Mouse (Mus musculus) ES-E14 (cell line): Measurements from ENCODE around the gene Arl11. TPM values are rescaled to one million over a fixed set of nuclear protein-coding genes. Genes with fewer than 3 reads are reported as not detected.
A peak's percentile ranks its signal among the peaks of the same experiment; 100 is the strongest.

ENCODE experiments used
- DNase-seq: peaks from one replicate; pipeline ENCODE4 v3.0.0-alpha.2; 2013; ENCODE audit warnings: low read depth, low spot score
- H3K27ac ChIP-seq: 2 replicates; pipeline ENCODE4 v1.5.1; 2012; ENCODE audit warnings: low read depth, mild to moderate bottlenecking, low read length, moderate library complexity, mixed read lengths; ENCODE audit not compliant: poor library complexity, insufficient read depth, severe bottlenecking
- H3K36me3 ChIP-seq: 2 replicates; pipeline ENCODE4 v1.6.1; 2012; ENCODE audit warnings: mild to moderate bottlenecking, low read length, moderate library complexity, mixed read lengths; ENCODE audit not compliant: control insufficient read depth, poor library complexity, insufficient read depth, severe bottlenecking
- H3K4me1 ChIP-seq, 2 experiments: fragments of 150-350 bp in 1 of 2; sonication (generic) in 1 of 2; 2 replicates each; pipeline ENCODE4 v1.6.1; 2012; ENCODE audit warnings: low read length in 2 of 2, mild to moderate bottlenecking in 1 of 2, mixed read lengths in 1 of 2; ENCODE audit not compliant: control insufficient read depth in 2 of 2, insufficient read depth in 2 of 2, poor library complexity in 1 of 2
- H3K4me3 ChIP-seq, 2 experiments: fragments of 150-350 bp in 1 of 2; sonication (generic) in 1 of 2; 2 replicates each; pipeline ENCODE4 v1.5.1; 2012; ENCODE audit warnings: low read length in 2 of 2, low read depth in 1 of 2, mild to moderate bottlenecking in 1 of 2, mixed read lengths in 1 of 2; ENCODE audit not compliant: insufficient read depth in 1 of 2, poor library complexity in 1 of 2, severe bottlenecking in 1 of 2
- H3K9ac ChIP-seq: 2 replicates; pipeline ENCODE4 v1.6.1; 2012; ENCODE audit warnings: low read depth, mild to moderate bottlenecking, low read length, mixed read lengths; ENCODE audit not compliant: poor library complexity, insufficient read depth, severe bottlenecking
- H3K9me3 ChIP-seq: fragments of 150-350 bp; sonication (generic); 2 replicates; pipeline ENCODE4 v1.6.1; 2012; ENCODE audit warnings: low read depth, mild to moderate bottlenecking, low read length; ENCODE audit not compliant: control insufficient read depth, insufficient read depth
- CHD2 ChIP-seq: IDR thresholded peaks from 2 replicates; pipeline ENCODE4 v1.6.1; 2014; ENCODE audit warnings: mild to moderate bottlenecking, low read depth, low read length, inconsistent platforms
- HCFC1 ChIP-seq: IDR thresholded peaks from 2 replicates; pipeline ENCODE4 v1.6.1; 2012; ENCODE audit warnings: low read length, inconsistent platforms, borderline replicate concordance; ENCODE audit not compliant: insufficient read depth
- MAFK ChIP-seq: IDR thresholded peaks from 2 replicates; pipeline ENCODE4 v1.6.1; 2014; ENCODE audit warnings: mild to moderate bottlenecking, low read depth, low read length, inconsistent platforms; ENCODE audit not compliant: insufficient read depth
- ZC3H11A ChIP-seq: IDR thresholded peaks from 2 replicates; pipeline ENCODE4 v1.6.1; 2012; ENCODE audit warnings: low read depth, mild to moderate bottlenecking, inconsistent platforms, low read length, borderline replicate concordance
- ZNF384 ChIP-seq: IDR thresholded peaks from 2 replicates; pipeline ENCODE4 v1.6.1; 2012; ENCODE audit warnings: low read depth, low read length, inconsistent platforms
- in situ Hi-C, 2 experiments: fragments of 600-800 bp; cut with MboI; formaldehyde crosslinking; loops; one replicate each; pipeline ENCODE4 v1.15.1; 2025; ENCODE audit warnings: low sequenced_read_pairs in 2 of 2, inconsistent platforms in 1 of 2; ENCODE audit not compliant: unreplicated experiment in 2 of 2
- total RNA-seq: library from RNA; depleted of rRNA; stranded (reverse); fragments of 300-350 nt; gene quantifications from 2 replicates; pipeline ENCODE4 v1.2.3, GENCODE M21; 2012

Gene Arl11
- total RNA-seq, 1 experiment, result not detected

DNA sequence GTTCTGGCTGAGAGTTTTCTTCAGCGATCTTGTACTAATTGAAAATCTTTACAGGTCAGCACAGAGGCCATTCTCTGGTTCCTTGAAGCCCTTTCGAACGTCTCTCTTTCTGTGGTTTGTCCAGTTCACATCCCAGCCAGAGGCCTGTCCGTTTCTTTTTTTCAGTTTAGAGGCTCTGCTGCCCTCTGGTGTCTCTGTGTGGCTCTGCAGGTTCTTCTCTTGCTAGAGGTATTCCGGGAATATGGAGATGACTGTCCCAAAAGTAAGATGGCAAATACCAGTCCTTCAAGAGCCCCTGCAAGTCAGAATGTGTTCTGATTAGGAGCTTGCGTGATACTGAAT, 14.8 kb upstream of the Arl11 start:
- Histone ChIP-seq H3K4me1 (no peaks in the 10 kb centered on the region), H3K9ac (no peak overlapping the region), H3K27ac (no peak overlapping the region), H3K9me3 (no peaks in the 10 kb centered on the region), H3K36me3 (no peaks in the 10 kb centered on the region), H3K4me3 (no peak overlapping the region; a peak in 1 of 4 replicates)
- in situ Hi-C loops, result loop anchor here in 1 of 2 experiments (10.0 kb wide), 1 partner anchor 500 kb away; no protein-coding TSS in a partner anchor
- peak; percentile 83 for DNase-seq
- TF ChIP-seq ZC3H11A, result peak; percentile 19; the same call in 1 of the 2 replicates
- TF ChIP-seq ZNF384, result 0 out of 2 replicates have a peak, but pooled peaks have one; percentile 42
- no peak for TF ChIP-seq MAFK
- TF ChIP-seq HCFC1, result no peak
- no peak for TF ChIP-seq CHD2

- in situ Hi-C loops, result loop anchor here in 1 of 2 experiments (10.0 kb wide), 1 partner anchor 505 kb away; no protein-coding TSS in a partner anchor
- H3K9me3 ChIP-seq, result no peaks in the 10 kb centered on the region
- TF ChIP-seq ZC3H11A (no peak), HCFC1 (no peak), CHD2 (no peak), MAFK (no peak), ZNF384 (no peak)
- H3K9ac ChIP-seq, result no peak overlapping the region
- no peaks in the 10 kb centered on the region for H3K4me1 ChIP-seq
- no peak overlapping the region for H3K4me3 ChIP-seq
- DNase-seq, result no peak
- no peaks in the 10 kb centered on the region for H3K36me3 ChIP-seq
- no peak overlapping the region for H3K27ac ChIP-seq
These were observed 9.7 kb upstream of the Arl11 start for GRCm38 (mm10) chr14:61299810-61300209.

DNA sequence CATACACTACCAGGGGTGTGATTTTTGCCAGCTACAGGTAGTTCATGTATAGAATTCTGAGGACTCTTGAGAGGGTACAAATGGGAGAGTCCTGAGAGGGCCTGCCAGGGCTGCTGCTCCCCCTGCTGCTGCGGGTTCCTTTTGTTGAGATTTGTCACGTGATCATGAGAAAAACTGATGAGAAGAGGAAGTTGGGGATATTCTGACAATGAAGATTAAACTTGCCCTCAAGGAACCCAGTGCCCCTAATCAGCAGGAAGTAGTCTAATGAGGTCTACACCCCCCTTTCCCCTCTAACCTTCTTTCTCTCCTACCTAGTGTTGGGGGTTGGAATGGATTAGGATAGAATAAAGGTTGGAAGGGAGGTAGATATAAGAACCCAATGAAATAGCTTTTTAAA, 8.2 kb upstream of the Arl11 start:
- no peak for TF ChIP-seq HCFC1
- no peak overlapping the region for H3K9ac ChIP-seq
- no peak overlapping the region for H3K4me3 ChIP-seq
- DNase-seq, result no peak
- H3K9me3 ChIP-seq, result no peaks in the 10 kb centered on the region
- H3K27ac ChIP-seq, result no peak overlapping the region
- in situ Hi-C loops, result no loop called here
- H3K36me3 ChIP-seq, result no peaks in the 10 kb centered on the region
- H3K4me1 ChIP-seq, result no peaks in the 10 kb centered on the region

- TF ChIP-seq ZC3H11A (no peak), MAFK (no peak), HCFC1 (no peak)
- H3K4me3 ChIP-seq, result no peak overlapping the region
- no peak overlapping the region for H3K27ac ChIP-seq
- no peak overlapping the region for H3K9ac ChIP-seq
- H3K4me1 ChIP-seq, result no peaks in the 10 kb centered on the region
- no peaks in the 10 kb centered on the region for H3K36me3 ChIP-seq
- in situ Hi-C loops, result no loop called here
- no peak for DNase-seq
- H3K9me3 ChIP-seq, result no peaks in the 10 kb centered on the region
These were observed 7.1 kb upstream of the Arl11 start for GRCm38 (mm10) chr14:61302428-61302827.

- Histone ChIP-seq H3K27ac (no peak overlapping the region), H3K9me3 (no peaks in the 10 kb centered on the region), H3K36me3 (no peaks in the 10 kb centered on the region), H3K4me1 (no peaks in the 10 kb centered on the region), H3K4me3 (no peak overlapping the region), H3K9ac (no peak overlapping the region)
- in situ Hi-C loops, result no loop called here
- TF ChIP-seq MAFK (no peak), HCFC1 (no peak), ZC3H11A (no peak), CHD2 (no peak), ZNF384 (no peak)
- no peak for DNase-seq
These were observed 5.5 kb upstream of the Arl11 start for GRCm38 (mm10) chr14:61303969-61304609.
